Mouse (Mus musculus) G1E-ER4 (cell line): Measurements from ENCODE around the gene Tnnt1. TPM values are rescaled to one million over a fixed set of nuclear protein-coding genes. Genes with fewer than 3 reads are reported as not detected.
"Not testable (repeated sequence)": the region's sequence is repeated elsewhere in the genome, so short reads cannot be mapped to it uniquely, and the experiment has no call there.

Experiments used
- GATA1 ChIP-seq: IDR thresholded peaks from one replicate; pipeline ENCODE4 v1.8.0; 2012; ENCODE audit warnings: low read length, inconsistent platforms
- polyA plus RNA-seq: library from polyadenylated mRNA; stranded (reverse); fragments of >175 nt; gene quantifications from 2 replicates; pipeline ENCODE4 v1.2.3, GENCODE M21; 2012

Gene Tnnt1
- polyA plus RNA-seq, 1 experiment: 0.11 TPM

DNA sequence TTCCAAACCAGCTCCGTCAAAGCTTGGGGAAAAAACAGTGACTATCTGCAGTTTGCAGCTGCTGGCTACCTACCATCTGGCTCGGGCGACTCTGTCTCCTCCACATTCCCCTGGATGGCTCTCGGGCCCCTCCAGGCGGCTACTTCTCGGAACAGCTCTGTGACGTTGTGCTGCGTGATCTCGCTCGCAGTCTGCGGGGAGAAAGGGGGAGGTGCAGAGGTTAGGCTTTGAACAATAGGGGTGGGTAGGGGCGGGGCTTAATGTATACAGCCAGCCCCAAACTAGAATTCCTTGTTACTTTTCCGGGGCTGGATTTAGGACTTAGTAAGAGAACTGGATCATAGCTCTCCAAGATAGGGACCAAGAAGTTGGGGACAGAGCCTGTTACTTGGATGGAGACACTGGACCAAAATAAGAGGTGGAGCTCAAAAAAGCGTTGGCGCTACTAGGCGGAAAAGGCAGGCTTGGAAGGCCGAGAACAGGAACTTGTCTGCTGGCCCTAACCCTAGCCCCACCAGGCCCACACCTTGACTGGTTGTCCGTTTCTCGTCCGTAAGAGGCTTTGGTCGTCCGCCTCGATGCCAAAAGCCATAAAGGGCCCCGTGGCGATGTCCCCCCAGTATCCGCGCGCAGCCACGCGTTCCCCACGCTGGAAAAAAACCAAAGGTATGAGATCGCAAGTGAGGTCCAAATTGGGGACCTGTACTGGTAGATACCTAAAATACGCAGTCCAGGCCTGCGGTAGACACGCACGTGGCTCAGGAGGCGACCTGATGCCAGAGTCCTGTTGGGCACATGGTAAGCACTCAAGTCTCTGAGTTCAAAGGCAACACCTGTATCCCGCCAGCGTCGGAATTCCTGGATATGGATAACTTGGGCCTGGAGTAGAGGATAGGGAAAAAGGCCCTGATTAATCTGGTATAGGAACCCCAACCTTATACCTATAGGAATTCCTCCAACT is 10.4 kb upstream of the Tnnt1 start:
- TF ChIP-seq GATA1: no peak

DNA sequence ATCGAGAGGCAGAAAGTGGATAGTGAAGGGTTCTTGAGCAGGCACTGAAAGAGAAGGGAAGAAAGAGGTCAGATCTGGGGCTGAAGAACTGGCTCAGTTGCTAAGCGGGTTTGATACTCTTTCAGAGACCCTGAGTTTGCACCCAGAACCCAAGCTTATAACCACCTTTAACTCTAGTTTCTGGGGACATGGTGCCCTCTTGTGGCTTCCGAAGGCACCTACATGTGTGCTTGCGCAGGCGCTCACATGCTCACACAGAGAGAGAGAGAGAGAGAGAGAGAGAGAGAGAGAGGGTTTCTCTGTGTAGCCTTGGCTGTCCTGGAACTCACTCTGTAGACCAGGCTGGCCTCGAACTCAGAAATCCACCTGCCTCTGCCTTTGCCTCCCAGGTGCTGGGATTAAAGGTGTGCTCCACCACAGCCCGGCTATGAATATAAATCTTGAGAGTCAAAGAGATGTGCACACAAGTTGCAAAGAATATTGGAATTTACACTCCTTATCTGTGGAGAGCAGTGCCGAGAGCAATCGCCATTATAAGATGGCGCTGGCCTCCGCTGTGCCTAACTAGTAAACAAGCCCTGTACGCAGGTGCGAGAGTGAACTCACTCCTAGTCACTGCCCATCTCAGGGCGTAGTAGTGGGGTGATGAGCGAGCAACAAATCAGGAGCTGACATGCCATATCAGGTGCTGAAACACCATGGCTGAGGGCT is 8.2 kb upstream of the Tnnt1 start, which contains the start of gene Tnni3:
Gene Tnni3 (minus strand): TSS at position 18 of the 711 bp plus-strand sequence.
- not testable (repeated sequence) for TF ChIP-seq GATA1

DNA sequence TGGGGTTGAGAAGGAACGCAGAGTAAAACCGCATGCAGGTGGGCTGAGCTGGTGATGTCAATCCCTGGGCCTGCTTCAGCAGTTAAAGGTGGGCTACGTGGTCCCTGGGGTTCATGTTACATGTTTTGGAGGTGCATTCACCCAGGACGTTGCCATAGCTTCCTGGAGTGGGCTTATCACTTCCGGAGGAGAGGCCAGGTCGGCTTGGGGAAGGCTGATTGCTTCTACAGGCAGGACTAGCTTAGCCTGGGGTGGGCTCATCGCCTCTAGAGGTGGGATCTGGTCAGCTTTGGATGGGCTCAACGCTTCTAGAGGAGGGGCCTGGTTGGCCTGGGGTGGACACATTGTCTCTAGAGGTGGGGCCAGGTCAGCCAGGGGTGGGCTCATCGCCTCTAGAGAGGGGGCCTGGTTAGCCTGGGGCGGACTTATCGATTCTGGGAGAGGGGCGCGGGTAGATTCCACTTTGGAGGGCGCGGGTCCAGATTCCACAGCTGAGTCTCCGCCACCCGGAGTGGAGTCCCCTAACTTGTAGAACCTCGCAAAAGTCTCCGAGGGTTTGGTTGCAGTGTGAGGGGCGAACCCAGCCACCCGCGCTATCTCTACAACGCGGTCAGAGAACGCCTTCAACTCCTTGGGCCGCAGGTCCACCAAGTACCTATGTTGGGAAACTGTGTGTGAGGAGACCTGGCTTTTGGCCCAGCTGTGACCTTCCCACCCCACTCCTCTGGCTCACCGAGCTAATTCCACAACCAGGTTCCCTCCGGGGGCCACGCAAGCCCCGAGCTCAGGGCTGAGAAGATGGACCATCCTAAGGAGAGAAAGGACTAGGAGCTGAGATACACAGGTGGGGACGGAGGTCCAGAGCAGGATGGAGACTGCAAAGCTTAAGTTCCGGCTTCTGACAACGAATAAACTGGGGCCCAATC is 7.3 kb upstream of the Tnnt1 start:
- TF ChIP-seq GATA1: no peak

DNA sequence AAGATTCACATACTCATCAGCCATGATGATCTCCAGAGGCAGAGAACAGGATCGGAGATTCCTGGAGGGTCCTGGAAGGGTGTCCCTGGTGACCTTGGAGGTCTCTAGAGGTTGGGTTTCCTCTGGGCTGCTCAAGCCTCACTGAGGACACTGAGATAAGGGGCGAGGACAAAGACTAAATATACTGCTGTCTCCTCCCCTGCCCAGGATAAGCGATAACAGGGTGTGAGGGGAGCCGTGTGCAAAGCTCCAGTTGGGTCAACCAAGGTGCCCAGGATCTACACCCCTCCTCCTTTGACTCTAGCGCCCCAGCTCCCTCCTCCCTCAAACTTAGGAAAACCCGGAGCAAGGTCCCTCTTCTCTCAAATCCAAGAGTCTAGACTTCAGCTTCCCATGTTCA is 6.1 kb upstream of the Tnnt1 start:
- no peak for TF ChIP-seq GATA1

DNA sequence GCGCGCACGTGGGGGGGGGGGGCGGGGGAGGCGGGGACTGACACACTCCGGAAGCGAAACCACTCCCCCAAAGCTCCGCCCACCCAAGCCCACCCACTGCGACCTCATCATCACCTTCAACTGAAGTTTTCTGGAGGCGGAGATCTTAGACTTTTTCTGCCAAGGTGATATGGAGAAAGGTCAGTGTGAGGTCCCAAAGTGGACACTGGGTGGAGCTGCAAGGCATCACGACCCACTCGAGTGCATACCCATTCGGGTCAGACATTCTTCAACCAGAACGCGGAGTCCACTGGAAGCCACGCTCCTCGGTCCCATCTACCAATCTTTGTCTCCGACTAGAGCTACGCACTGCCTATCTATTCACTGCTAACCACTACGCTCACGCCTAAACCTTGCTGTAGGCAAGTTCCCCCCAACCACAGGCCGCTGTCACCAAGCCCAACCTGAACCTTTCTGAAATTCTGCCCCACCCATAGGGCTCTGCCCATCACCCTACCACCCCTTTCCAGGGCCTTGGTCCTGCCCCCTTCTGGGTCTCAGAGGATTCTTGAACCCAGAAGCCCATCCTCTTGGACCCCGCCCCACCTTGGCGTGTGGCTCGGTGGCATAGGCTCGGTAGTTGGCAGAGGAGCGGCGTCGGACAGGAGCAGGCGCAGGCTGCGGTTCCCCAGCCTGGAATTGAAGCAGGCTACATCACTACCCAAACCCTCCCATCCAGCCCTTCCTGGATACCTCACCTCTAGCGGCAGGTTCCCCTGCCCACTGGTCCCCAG is 5.2 kb upstream of the Tnnt1 start:
- TF ChIP-seq GATA1: no peak

DNA sequence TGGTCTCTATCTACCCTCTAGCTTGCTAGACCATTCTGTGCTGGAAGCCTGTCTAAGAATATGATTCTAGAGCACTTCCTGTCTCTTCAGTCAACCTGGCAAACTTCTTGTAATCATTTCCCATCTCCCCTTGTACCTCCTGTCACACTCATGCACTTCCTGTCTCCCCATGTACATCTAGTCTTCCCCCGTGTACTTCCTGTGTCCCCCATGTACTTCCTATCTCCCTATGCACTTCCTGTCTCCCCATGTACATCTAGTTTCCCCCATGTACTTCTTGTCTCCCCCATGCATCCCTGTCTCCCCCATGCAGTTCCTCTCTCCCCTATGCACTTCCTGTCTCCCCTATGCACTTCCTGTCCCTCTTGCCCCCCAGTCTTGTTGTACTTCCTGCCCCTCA is 2.3 kb upstream of the Tnnt1 start:
- TF ChIP-seq GATA1: no peak

DNA sequence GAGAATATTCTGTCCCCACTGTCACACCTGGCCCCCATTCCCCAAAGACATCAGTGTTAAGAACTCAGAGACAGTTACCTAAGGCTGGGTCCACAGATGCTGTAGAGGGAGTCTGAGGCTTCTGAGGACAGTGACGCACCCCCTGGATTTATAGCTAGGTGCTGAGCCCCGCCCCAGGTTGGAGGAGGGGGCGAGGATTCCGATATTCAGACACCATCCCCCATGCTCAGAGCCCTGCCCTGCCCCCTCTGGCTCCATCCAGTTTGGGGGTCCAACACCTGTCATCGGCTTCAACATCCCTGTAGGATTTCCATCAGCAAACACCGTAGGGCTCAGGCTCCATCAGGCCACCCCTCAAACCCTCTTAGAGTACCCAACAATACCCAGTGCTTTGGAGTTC is 329 bp downstream of the Tnnt1 start:
- no peak for TF ChIP-seq GATA1

DNA sequence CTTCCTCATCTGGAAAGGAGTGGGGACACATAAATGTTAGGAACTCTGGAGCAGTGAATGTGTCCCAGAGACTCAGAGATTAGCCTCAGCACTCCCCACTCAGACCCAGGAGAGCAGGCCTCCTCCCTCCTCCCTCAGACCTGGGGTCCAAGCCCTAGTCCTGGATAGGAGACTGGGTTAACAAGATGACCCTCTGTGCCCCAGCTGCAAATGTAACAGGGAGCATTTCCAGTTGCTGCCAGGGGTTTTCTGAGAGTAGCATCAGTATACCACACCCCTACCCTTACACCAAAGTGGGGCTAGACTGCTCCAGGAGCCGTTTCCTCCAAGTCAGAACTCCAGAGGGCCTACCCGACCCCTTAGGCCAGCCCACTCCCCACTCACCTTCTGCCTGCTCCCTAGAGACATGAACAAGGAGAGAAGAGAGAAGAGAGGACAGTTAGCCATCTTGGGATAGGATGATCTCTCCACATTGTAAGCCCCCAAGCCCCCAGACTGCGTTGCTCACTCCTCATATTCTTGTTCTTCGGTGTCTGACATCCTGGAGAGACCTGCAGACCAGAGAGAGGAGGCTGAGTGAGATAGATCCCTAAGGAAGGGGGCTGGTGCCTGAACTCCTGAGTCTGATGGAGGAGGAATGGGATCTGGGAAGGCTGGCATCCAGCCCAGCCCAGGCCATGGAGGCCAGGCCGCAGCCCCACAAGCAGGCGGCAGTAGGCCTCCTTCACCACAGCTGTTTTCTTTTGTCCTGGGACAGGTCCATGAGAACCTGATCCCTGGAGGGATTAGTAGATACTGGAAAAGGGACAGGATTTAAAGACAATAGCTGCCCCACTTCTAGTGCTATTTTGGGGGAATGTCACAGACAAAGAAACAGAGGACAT is 2.1 kb downstream of the Tnnt1 start:
- no peak for TF ChIP-seq GATA1

DNA sequence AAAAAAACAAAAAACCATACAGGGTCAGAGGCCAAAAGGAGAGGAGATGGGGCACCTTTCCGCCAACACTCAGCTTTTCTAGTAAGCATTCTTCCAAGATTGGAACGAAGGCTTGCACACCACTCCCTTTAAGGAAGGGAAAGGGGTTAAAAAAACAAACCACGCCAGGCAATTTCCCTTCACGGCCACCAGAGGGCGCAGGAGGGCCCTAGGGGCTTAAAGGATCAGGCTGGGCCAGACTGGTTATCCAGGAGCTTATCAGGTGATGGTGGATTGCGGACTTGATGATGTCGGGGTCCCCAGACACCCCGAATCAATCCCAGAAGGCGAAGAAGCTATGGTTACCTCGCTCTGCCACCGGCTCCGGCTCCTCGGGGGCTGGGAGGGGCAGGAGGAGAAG is 2.9 kb downstream of the Tnnt1 start:
- TF ChIP-seq GATA1: no peak

DNA sequence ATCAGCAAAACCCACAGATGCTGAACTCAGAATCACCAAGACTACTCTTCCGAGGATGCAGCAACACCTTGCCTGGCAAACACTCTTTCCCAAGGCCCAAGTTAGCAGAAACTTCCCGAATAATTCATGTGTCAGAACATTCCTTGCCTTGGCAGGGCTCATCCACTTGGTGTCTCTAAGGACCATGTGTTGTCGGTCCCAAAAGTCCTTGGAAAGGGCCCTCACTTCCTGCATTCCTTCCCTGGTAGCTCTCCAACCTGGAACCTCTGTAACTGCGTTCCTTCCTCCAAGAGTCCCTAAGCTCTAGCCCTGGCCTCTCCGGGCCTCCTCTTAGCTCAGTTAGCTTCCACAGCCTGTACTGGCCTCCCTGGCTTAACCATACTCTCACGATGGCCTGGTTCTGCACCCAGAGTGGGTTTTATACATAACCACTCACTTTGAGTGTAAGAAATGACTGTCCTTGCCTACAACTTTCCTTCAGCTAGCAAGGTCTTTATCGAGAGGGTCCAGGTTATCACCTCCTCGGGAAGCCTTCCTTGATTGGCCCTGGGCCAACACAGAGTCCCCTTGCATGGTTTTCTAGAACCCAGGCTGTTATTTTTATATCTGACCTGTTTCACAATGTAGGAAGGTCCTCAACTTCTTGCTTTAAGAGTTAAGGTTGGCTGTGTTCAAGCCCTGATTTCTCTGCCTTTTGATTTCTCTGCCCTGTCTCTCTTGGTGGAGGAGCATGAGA is 4.5 kb downstream of the Tnnt1 start:
- no peak for TF ChIP-seq GATA1

DNA sequence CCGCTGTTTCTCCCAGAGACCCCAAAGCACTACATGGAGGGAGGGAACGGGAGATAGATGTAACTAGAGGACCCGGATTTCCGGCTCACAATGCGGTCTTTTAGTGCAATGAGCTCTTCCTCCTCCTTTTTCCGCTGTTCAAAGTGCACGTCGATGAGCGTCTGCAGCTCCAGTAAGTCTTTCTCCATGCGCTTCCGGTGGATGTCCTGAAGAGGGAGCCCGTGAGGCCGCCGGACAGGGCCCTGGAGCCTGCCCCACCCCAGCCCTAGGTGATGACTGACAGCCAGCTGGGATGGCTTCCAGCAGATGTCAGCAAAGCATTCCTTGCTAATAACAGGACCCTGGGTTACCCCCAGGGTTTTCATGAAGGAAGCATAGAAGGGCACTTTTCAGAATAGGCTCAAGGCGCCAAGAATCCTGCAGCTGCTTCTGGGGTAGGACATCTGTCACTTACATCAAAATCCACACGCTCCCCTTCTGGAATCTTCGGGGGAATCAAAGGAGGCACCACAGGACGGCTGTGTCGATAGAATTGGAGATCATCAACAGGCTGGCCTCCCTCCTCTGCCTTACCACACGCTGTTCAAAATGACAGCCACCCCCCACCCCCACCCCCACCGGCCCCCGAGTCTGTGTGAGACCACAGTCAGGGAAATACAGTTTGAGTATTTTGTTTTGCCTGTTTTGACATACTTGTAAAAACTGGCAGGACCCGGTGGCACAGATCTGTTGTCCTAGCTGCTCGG is 6.1 kb downstream of the Tnnt1 start:
- no peak for TF ChIP-seq GATA1

DNA sequence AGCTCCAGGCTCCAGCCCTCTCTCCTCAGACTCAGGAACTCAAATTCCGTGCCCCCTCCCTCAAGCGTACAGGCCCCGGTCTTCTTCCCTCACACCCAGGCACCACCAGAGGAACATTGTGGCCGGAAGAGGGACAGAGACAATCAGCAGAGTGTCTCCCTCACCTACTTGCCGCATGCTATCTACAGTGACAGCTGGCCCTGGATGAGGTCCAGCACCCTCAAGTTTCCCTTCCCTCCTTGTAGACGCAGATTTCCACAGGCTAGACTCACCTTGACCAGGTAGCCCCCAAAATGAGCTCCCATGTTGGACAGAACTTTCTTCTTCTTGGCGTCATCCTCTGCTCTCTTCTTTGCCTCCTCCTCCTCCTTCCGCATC is 7.5 kb downstream of the Tnnt1 start:
- TF ChIP-seq GATA1: no peak
